Mouse (Mus musculus): ENCODE results near the gene Mzf1. TPM values are rescaled to one million over a fixed set of nuclear protein-coding genes. Genes with fewer than 3 reads are reported as not detected.

Gene Mzf1
- polyA plus RNA-seq (2017; shearing (Covaris generic)) = 1 to 10 TPM in 1 of 2 experiments, under 1 TPM in 1; 0.61 to 2.4 TPM

GRCm38 (mm10) chr7:13054287-13055010 is at the start of gene Mzf1:
Mzf1 (minus strand) TSS chr7:13054764.

DNA sequence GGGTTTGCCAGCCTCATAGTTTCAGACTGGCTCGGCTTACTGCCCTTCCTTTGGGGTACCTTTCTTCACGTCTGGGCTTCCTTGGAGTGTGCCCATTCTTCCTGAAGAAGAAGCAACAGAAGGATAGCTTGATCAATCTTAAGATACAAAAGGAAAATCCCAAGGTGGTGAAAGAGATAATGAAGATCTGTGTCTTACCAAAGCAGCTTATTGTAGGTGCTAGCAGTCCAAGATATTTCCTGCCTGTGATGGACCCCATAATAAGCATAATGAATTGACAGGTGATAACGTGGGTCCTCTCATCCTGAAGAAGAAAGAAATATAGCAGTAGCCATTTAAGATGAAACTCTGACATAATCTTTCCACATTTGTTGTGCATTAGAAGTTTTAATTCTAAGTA is 40.5 kb upstream of the Mzf1 start, which contains the start of gene Vmn1r85:
Vmn1r85 (minus strand) TSS at position 101 of the 400 bp plus-strand sequence.

DNA sequence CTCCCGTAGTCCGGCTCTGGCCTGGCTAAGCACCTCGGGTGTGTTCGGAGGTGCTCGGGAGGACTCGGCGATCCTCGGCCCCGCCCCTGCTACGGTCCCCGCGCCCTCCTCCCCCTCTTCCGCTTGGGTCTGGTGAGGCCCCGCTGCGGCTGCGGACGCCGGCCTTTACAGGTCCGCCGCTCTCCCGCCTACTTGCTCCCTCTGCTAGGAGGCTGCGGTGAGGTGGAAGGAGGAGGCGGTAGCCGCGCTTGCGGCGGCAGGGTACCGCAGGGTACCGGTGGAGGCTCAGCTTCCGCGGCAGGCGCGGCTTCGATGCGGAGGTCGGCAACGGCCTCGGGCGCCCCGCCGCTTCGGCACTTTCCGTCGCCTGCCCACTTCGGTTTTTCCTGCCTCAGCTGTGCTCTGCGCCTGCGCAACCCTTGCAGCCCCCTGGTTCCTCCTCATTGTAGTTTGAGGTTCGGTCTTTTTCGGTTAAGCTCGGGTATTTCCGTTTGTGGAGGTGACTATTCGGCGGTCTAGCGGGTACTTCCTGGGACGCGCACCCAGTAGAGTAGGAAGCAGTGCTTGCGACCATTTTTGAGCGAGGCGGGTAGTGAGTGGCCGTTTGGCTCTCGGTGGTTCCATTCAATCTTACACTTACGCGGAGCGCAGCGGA is 16.5 kb downstream of the Mzf1 start, which contains the start of gene Ube2m:
Ube2m (minus strand) TSS at position 375 of the 655 bp plus-strand sequence.

GRCm38 (mm10) chr7:13034148-13034977 is 20.2 kb downstream of the Mzf1 start, which contains the start of gene Chmp2a:
Chmp2a (minus strand) TSS chr7:13034807.

DNA sequence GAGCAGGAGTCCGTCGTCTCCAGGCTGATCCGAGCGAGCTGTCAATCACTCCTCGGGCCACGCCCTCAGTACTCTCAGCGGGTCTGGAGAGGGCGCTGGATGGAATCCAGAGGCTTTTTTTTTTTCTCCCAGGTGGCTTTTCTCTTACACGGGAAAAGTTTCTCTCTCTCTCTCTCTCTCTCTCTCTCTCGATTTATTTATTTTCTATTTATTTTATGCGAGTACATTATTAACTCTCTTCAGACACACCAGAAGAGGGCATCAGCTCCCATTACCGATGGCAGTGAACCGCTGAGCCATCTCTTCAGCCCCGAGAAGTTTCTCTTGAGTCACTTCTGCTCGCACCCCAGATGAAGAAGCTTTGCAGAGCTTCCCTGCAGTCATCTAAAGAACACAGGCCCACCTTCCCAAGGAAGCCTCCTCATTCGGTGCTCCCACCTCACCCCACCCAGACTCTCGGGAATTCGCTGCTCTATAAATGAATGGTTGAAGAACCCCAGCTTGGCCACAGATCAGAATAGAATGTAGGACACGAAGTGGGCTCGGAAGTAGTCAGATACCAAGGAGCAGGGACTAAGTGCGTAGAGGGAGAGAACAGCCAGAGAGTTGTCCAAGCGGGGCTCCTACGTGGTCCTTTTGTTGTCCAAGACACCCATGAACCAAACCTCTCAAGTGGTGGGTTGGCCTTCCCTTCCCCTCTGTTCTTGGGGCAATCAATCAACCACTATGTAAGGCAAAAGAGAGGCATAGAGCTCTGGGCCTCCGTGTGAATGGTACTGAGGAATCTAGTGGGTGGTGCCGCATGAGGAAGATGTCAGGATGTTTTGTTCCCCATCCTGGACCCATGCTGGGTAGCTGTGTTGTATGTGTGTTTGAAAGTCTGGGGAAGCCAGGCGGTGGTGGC is 44.3 kb downstream of the Mzf1 start, which contains the start of gene Zbtb45:
Zbtb45 (minus strand) TSS at position 30 of the 904 bp plus-strand sequence.

GRCm38 (mm10) chr7:12998851-12999250 is 55.7 kb downstream of the Mzf1 start, which contains the start of gene Trim28:
Trim28 (plus strand) TSS chr7:12999114.

DNA sequence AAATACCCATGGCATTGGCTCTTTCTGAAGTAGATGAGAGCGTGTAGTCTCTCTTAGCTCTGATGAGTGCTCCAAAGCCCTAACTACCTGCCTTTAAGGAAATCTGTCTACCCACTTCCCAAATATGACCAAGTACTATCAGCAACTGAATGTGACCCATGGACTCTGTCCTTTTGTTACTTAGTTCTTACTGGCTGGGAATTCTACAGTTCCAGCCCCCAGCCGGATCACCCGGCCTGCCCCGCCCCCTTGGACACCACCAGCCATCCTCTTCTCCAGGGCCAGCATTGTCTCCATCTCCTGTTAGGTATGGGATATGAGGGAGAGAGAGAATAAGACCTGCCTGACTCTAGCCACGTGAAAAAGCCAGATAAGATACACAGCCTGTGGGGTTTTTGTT is 56.5 kb downstream of the Mzf1 start, which contains the start of gene Slc27a5:
Slc27a5 (minus strand) TSS at position 140 of the 400 bp plus-strand sequence.

Other genes with a start within 250 kb of the Mzf1 start
- 10 to 100 TPM; 11.9 to 14.9 TPM for gene Zfp329, start 235.9 kb downstream of the Mzf1 start, polyA plus RNA-seq (2017; shearing (Covaris generic))
- 10 to 100 TPM; 70.8 to 81.5 TPM for gene Zfp110, start 220.0 kb downstream of the Mzf1 start, polyA plus RNA-seq (2017; shearing (Covaris generic))
- 1 to 10 TPM; 4.5 to 4.6 TPM for gene Zfp128, start 173.6 kb downstream of the Mzf1 start, polyA plus RNA-seq (2017; shearing (Covaris generic))
- gene Zscan22, start 156.9 kb downstream of the Mzf1 start, polyA plus RNA-seq (2017; shearing (Covaris generic)) = 10 to 100 TPM; 14.0 to 15.0 TPM
- gene Rps5, start 132.5 kb downstream of the Mzf1 start, polyA plus RNA-seq (2017; shearing (Covaris generic)) = 100 to 1,000 TPM; 775 to 910 TPM
- gene Rnf225, start 127.3 kb downstream of the Mzf1 start, polyA plus RNA-seq (2017; shearing (Covaris generic)) = under 1 TPM; 0.19 to 0.60 TPM
- 1 to 10 TPM; 5.7 to 7.1 TPM for gene Zfp324, start 88.9 kb downstream of the Mzf1 start, polyA plus RNA-seq (2017; shearing (Covaris generic))
- 10 to 100 TPM in 1 of 2 experiments, 1 to 10 TPM in 1; 8.5 to 12.4 TPM for gene Zfp446, start 76.9 kb downstream of the Mzf1 start, polyA plus RNA-seq (2017; shearing (Covaris generic))
- 1 to 10 TPM in 1 of 2 experiments, not detected in 1; 1.5 TPM for gene Slc27a5, start 56.6 kb downstream of the Mzf1 start, polyA plus RNA-seq (2017; shearing (Covaris generic))
- 100 to 1,000 TPM; 109 to 136 TPM for gene Trim28, start 55.6 kb downstream of the Mzf1 start, polyA plus RNA-seq (2017; shearing (Covaris generic))
- 10 to 100 TPM; 21.8 to 28.2 TPM for gene Zbtb45, start 44.7 kb downstream of the Mzf1 start, polyA plus RNA-seq (2017; shearing (Covaris generic))
- 100 to 1,000 TPM; 261 to 280 TPM for gene Chmp2a, start 20.0 kb downstream of the Mzf1 start, polyA plus RNA-seq (2017; shearing (Covaris generic))
- 100 to 1,000 TPM; 179 to 184 TPM for gene Ube2m, start 16.5 kb downstream of the Mzf1 start, polyA plus RNA-seq (2017; shearing (Covaris generic))
- under 1 TPM; 0.04 to 0.21 TPM for gene Vmn1r85, start 40.4 kb upstream of the Mzf1 start, polyA plus RNA-seq (2017; shearing (Covaris generic))
- not detected for gene Vmn1r86, start 65.2 kb upstream of the Mzf1 start, polyA plus RNA-seq (2017; shearing (Covaris generic))
- 1 to 10 TPM in 1 of 2 experiments, under 1 TPM in 1; 0.27 to 2.7 TPM for gene Vmn1r87, start 85.4 kb upstream of the Mzf1 start, polyA plus RNA-seq (2017; shearing (Covaris generic))
- under 1 TPM; 0.05 to 0.13 TPM for gene Vmn1r88, start 104.8 kb upstream of the Mzf1 start, polyA plus RNA-seq (2017; shearing (Covaris generic))
- 1 to 10 TPM in 1 of 2 experiments, not detected in 1; 1.2 TPM for gene Vmn1r89, start 158.3 kb upstream of the Mzf1 start, polyA plus RNA-seq (2017; shearing (Covaris generic))
- gene Lig1, start 222.5 kb upstream of the Mzf1 start, polyA plus RNA-seq (2017; shearing (Covaris generic)) = 10 to 100 TPM; 17.9 to 19.5 TPM
- gene Zswim9, start 224.0 kb upstream of the Mzf1 start, polyA plus RNA-seq (2017; shearing (Covaris generic)) = 1 to 10 TPM; 2.7 to 4.9 TPM

Data from inflammation-experienced regulatory T-cells (primary cell).